Mouse (Mus musculus) heart, adult 9 months (tissue): Measurements from ENCODE around the gene B430306N03Rik.
"Not testable (repeated sequence)": the region's sequence is repeated elsewhere in the genome, so short reads cannot be mapped to it uniquely, and the experiment has no call there.

ENCODE experiments used
- DNase-seq, 2 experiments: peaks; one replicate each; pipeline ENCODE4 v3.0.0; 2022; ENCODE audit warnings: low spot score in 2 of 2

B430306N03Rik gene

DNA sequence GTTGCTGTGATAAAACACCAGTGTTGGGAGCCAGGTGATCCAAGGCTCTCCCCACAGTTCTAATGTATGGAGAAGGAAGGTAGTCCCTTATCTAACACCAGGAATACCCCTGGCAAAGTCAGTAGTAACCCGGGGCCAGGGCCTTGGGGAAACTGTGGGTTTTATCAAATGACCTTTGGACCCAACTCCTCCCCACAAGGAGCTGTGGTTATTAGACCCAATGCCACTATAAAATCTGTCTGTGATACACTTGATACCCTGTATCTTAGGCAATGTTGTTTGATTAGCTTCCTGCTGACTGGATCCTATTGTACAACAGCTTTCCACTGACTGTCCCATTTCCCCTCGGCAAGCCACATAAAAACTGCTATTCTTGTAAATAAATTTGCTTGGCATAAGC, 3.8 kb upstream of the B430306N03Rik start:
- DNase-seq = no peak

DNA sequence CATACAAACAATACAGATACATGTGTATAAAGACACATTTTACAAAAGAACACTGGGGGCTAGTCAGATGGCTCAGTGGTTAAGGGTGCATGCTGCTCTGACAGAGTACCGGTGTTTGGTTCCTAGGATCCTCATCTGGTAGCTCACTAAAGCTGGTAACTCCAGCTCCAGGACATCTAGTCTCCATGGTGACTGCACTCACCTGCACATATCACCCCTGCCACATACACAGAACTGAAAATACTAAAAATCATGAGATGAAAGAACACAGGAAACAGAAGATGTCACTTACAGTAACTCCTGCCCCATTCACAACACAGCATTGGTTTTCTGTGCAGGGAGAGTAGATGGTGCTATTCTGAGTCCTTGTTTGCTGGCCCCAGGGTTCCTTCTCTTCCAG, 2.7 kb downstream of the B430306N03Rik start:
- DNase-seq = no peak

DNA sequence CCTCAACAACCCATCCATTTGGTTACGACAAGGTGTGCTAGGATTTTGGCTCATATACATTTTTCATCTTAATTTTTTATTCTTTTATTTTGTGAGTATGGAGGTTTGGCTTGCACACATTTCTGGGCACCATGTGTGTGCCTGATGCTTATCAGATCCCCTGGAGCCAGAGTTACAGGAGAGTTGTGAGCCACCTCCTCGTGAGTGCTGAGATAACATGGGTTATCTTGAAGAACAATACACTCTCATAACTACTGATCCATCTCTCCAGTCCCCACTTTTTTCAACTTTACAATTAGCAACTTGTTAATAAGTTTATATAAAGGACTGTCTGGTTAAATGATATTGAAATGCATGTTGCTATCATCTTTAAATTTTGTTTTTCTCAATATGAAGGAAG, 5.3 kb downstream of the B430306N03Rik start:
- DNase-seq = no peak

DNA sequence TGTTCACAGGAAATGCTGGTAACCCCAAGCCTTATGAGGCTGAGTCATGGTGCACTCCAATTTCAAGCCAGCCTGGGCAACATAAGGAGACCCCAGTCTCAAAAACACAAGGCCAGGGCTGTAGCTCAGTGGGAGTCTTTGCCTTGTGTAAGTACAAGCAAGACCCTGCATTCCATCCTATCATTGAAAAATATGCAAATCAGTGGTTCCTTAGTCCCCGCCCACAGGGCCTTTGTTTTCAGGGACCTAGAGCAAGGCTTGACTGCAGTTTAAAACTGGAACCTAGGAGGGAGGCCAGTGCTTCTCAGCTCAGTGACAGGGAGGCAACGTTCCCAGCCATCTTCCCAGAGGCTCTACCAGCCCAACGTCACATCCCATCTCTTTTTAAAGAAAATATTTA, 7.3 kb downstream of the B430306N03Rik start:
- DNase-seq = no peak

DNA sequence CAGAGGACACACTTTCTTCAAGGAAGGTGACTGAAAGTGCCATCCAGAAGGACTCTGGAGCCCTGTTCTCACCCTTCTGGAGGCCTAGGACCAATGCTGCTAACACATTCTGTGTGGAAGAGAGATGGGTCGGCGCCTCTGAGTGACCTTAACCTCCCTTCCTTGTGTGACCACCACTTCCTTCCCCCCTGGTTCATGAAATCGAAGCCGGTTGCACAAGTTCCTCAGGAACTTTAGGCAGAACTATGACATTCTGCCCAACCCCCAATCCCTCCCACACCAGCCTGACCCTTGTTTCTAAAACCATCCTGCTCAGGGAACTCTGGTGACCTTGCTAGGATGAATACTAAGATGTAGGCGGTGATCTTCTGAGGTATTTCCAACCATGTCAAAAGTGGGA, 8.3 kb downstream of the B430306N03Rik start:
- peak in 1 of 2 experiments; percentile 19 for DNase-seq

DNA sequence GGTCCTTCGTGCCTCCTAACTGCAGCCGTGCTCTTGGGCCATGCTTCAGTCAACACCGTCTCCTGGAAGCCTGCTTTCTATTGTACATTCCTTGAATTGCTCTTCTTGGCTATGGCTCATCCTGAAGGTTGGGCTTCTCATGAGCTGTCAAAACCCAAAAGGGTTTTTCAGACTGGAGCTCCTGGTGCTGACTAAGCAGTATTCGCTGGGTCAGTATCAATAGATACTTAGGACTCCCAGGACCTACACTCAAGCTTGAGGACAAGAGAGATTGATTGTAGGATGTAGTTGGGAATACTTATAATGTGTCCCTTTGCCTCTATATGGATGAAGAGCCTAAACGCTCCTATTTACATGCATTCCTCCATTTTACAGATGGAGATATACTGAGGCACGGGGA, 9.2 kb downstream of the B430306N03Rik start:
- DNase-seq = no peak

DNA sequence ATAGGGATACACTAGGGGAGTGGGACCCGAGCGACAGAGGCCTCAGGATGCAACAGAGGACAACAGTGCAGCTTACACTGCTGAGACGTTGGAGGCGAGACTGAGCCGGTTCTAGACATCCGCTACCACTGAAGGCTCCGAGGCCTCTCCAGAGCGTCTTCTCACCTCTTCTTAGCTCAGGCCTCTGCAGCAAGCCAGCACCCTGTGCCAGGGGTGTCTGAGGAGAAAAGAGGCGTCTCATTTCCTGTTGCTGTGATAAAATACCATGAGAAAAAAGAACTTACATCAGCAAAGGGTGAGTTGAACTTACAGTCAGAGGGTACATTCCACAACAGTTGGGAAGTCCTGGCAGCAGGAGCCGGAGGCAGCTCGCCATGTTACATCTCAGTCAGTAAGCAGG, 9.7 kb downstream of the B430306N03Rik start:
- DNase-seq = no peak

DNA sequence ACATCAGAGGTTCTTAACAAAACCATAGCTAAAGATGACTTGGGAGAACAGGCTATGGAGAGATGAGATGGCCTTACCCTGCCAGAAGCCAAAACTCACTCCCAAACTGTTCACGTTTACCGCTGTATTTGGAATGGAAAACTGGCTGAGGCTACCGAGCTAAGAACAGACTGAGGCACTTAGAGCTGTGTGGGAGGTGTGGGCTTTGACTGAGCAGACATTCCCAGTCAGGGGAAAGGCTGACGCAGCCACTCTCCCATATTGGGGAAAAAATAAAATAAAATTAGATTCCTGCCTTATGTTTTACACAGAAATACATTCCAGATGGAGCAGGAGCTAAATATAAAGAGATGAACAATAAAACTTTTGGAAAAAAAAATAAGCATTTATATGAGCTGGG, 10.7 kb downstream of the B430306N03Rik start:
- DNase-seq = no peak

DNA sequence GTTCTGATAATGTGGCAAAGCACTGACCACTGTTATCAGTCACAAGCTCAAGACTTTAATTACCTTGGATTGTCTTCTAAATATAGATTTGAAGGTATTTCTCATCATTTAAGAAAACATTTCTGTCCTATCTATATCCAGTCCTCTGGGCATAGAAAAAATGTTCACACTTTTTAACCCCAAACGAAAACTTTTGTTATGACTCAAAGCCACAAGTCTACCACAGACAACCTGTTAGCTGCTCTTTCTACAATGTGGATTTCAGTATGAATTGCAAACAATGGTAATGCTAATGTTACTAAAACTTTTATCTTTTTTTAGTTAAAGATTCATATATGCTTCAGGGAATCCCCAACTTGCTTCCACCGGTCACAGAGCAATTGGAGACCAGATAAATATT, 16.6 kb downstream of the B430306N03Rik start:
- DNase-seq = no peak

DNA sequence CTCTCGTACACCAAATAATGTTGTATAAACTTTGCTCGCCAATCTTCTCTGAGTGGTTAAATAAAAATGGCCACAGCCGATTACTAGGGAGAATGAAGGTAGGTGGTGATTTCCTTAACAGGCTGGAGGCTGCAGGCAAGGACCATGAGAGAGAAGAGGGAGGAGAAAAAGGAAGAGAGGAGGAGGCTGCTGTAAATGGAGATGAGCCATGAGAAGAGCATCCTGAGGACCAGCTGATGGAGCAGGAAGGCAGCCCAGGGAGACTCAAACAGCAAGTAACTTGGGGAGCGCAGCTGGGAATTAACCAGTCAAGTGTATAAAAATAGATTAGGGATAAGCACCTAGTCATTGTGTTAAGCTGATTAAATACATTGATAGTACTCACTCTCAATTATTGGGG, 18.2 kb downstream of the B430306N03Rik start:
- no peak for DNase-seq

DNA sequence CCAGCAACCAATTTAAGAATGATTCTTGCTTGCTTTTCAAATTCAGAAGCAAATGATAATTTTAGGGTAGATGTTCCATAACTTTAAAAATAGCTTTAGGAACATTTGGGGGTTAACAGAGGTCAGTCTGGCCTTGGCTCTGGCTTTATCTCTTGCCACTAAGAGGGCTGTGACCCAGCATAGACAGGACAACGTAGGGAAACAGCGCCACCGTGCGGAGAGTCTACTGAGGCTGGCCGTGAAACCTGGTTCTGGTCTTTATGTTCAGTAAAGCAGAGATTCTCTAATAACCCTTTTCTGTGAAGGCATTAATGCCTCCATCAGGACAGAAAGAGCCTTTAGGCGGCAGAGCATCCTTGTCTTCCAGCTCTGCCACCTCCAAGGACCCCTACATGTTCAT, 20.9 kb downstream of the B430306N03Rik start:
- DNase-seq = peak; percentile 53 to 76

DNA sequence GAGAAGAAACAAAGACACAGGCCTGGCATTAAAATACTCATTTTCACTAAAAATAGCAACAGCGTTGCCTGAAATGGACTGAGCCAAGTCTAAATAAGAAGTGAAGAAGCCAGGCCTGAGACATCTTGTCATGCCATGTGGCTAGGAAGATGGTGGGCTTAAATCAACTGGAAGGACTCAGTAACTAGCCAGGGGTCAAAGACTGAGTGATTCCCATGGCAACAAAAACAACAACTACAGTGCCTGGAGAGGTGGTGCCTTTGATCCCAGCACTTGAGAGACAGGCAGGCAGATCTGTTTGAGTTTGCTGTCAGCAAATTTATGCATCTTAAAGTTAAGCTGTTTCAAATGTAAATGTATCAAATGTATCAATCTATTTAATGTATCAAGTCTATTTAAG, 24.3 kb downstream of the B430306N03Rik start:
- no peak for DNase-seq

DNA sequence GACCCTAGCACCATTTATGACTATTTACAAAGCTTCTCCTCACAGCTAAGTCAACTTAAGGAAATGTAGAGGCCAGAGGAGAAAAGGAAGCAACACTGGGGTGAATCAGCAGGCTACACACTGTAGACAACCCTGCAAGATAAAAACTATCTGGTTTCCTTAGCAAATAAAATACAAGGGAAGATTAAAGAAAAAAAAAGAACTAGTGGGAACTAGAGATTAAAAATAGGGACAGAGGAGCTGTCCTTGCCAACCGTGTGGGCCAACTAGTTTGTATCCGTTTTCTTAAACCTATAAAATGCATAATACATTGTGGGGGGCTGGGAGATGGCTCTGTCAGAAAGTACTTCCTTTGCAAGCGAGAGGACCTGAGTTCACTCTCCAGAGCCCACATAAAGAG, 26.0 kb downstream of the B430306N03Rik start:
- no peak for DNase-seq

DNA sequence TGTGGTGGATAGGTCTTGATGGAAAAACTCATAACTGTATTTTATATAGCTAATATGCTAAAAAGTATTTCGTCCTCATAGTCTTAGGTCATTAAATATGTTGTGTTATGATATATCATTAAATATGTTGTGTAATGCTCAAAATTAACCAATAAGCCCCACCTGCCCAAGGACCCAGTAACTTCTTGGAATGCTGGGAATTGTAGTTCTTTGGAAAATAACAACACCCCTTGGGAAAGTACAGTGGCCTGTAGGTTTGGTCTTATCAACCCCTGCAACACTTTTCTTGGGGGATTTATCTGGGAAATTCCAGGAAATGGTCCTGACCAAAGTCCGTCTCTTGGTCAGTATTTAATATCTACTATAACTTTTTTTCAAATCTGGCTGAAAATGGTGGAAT, 27.1 kb downstream of the B430306N03Rik start:
- DNase-seq = no peak

DNA sequence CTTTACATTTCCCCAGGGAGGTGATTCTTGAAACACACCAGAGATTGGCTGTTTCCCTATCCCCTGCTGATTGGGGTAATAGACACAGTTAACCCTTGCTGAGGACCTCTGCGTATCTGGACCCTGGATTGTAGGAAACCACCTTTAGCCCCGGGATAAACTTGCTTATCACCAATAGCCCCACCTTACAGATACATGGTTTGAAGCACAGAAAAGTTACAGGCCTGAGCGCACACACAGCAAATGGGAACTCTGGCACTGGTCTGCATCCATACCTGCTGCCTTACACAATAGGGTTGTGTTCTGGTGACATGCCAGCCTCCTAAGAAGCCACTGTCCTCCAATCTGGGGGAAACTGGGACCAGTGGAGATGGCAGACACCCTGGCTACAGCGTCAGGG, 29.9 kb downstream of the B430306N03Rik start:
- no peak for DNase-seq

DNA sequence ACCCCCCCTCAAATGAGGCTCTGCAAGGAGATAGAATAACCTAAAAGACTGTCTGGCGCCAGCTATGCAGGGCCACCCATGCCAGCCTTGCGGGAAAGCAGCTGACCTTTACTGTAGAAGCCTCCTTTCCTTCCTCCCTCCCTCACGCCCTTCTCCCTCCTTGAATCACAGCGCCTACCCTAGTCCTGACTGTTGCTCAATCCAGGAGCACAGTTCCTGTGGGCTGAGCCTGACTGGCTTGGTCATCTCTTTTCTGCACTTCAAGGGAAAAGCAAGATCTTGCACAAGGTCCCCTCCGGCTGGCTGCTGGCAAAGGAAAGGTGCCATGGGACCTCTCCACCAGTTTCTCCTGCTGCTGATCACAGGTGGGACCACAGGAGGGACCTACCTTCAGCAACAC, 30.3 kb downstream of the B430306N03Rik start, which contains the start of gene Trem2:
Trem2 (plus strand) TSS at position 171 of the 400 bp plus-strand sequence.
- peak in 1 of 2 experiments; percentile 30 for DNase-seq

DNA sequence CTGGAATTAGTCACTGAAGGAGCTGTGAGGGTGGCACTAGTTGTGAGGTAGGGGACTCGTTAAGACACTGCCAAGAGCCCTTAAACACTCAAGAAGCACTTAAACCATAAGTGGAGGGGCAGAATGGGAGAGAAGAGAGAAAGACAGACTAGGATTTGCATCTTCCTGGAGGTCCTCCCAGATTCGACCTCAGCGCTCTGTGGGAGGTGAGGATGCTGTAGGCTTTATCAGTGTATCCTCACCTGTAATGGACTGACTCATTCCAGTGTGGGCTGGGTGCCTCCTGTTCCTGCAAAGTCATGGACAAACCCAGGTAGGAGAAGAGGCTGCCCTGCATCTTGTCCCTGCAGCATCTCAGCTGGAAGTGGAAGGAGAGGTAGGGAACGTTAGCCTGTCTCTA, 30.9 kb downstream of the B430306N03Rik start:
- no peak for DNase-seq

DNA sequence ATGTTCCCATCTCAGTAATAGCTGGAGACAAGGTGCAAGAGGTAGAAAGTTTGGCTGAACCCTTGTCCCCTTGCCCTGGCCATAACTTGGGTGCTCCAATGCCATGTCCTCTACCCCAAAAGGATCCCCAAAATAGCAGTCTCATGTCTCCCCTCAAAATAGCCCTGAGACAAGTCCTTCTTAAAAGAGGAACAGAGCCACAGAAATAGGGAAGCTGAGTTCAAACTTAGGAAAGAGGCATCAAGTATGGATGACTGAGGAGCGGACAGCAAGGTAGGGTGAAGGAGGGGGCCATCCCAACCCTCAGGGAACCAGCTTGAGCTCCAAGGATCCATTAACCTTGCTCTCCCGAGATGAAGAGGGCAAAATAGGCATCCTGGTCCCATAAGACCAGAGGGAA, 31.3 kb downstream of the B430306N03Rik start:
- peak in 1 of 2 experiments; percentile 22 for DNase-seq

DNA sequence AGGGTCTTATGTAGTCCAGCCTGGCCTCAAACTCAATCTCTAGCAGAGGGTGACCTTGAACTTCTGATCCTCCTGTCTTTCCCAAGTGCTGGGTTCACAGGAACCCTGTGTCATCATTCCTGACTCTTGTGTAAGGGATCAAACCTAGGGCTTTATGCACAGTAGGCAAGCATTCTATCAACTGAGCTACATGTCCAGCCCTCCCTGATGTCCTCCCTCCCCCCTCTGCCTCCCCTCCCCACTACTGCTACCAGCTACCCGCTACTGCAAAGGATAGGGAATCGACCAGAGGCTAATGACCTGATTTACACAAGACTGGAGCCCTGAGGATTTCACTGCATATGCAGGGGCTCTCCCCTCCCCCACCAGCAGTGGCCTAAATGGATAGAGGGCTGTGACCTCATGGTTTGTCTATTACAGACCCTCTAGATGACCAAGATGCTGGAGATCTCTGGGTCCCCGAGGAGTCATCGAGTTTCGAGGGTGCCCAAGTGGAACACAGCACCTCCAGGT, 34.8 kb downstream of the B430306N03Rik start:
- no peak for DNase-seq

DNA sequence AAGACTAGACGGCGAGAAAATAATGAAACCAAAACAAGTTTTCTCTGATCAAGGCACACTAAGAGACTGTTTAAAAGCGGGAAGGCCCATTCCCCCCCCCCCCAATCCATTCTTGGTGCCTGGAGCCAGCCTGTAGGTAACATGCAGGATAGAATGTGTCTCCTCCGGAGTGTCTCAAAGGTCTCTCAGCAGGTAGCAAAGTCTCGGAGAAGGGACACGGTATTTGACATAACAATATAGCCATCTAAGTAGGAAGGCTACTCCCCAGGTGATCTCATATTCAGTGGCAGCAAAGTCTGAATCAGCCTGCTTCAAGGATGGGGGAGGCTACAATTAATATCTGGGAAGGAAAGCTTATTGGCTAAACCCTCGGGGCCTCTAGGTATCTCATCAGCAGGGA, 37.0 kb downstream of the B430306N03Rik start:
- DNase-seq = not testable (repeated sequence)

DNA sequence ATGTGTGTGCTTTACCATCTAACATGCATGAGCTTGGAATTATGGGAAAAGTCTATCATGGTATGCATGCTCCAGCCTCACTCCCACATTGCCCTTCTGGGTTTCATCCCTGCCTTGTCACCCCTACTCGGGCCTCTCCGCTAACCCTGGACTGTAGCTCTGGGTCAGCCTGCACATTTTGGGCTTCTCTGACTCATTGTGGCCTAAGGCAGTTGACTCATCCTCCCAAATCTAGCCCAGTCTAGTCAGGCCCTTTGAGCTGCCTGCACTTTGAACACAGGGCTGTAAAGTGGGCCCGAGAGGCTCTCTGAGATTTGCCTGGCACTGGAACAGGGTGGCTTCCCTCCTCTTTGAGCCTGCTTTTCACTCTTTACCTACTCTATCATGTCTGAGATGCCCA, 39.9 kb downstream of the B430306N03Rik start:
- no peak for DNase-seq

DNA sequence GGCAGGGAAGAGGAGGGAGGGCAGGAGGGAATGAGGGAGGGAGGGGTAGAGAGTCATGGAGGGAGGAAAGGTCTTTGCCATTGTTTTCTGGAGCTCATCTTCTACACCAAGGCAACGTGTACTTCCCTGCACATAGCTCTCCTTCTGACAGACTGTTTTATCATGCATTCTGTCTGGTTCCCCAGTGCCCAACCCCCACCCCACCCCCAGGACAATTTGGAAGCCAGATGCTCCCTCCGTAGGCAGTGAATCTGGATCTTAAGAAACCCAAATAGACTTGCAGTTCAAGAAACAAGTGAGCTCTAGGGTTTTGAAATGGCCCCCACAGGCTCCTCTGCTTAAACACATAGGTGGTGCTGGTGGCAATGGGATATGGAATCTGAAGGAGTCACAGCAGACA, 42.0 kb downstream of the B430306N03Rik start:
- no peak for DNase-seq

DNA sequence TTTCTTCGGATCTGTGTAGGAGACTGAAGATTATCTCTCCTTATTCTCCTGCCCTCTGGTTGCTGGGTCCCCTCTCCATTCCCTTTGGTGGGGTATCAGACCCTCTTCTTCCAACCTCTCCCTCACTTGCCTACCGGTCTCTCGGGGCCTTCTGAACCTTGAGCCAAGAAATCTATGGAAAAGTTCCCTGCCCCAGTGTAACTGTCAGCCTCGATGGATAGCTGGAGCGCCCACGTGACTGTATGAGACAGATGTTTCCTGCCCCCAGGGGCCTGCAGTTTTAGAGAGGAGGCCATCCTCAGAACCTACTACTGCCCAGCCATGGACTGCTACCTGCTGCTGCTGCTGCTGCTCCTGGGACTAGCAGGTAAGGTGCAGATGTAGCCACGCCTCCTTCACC, 43.7 kb downstream of the B430306N03Rik start, which contains the start of gene Treml1:
Treml1 (plus strand) TSS at position 301 of the 400 bp plus-strand sequence.
- DNase-seq = no peak

DNA sequence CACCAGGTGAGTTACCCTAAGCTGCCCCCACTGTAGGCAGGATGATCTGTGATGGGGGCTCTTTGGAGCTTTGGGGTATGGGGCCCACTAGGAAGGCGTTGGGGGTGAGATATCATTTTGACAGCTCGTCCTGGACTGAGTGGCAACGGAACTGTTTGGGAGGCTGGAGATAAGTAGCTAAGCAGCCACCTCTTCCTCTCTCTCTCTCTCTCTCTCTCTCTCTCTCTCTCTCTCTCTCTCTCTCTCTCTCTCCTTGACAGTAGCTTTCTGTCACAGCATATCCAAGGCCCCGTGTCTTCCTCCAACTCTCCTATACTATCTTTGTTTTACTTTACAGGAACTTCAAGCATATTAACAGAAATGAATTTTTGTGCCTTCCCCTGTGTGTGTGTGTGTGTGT, 44.5 kb downstream of the B430306N03Rik start:
- no peak for DNase-seq
